Mouse (Mus musculus) bone marrow macrophage, adult 2 months (primary cell): Measurements from ENCODE around the gene Crtc1.

ENCODE experiments used
- CTCF ChIP-seq: IDR thresholded peaks from 2 replicates; pipeline ENCODE4 v1.5.1; 2012; ENCODE audit warnings: low read depth, mild to moderate bottlenecking, low read length, moderate library complexity
- POLR2A ChIP-seq: IDR thresholded peaks from 2 replicates; pipeline ENCODE4 v1.6.1; 2012; ENCODE audit warnings: mild to moderate bottlenecking, low read depth, low read length, borderline replicate concordance

DNA sequence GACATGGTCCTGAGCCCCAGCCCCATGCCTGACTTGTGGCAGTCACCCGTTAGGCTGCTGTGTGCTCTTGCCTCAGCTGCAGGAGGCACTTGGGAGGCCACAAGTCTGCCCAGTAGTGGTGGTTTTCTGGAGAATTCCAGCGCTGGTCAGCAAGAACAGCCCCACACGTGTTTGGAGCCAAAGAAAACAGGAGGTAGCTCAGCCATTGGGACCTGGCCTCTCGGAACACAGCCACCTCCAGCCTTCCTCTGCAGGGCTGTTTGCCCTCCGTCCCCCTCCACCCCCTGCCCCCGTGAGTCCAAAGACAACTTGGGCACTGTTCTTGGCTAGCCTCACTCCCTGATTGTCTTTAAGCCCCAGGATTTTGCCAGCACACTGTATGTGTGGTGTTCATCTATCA is 67.4 kb downstream of the Crtc1 start:
- TF ChIP-seq CTCF: no peak
- no peak for TF ChIP-seq POLR2A
